Mouse (Mus musculus) midbrain, embryonic 11.5 days (tissue): ENCODE results near the gene Trap1a. TPM values are rescaled to one million over a fixed set of nuclear protein-coding genes. Genes with fewer than 3 reads are reported as not detected.

ENCODE experiments used
- polyA plus RNA-seq: library from polyadenylated mRNA; unstranded; fragments of >200 nt; fragmentation: Nextera tagmentation; extraction: Ambion mirVana; gene quantifications from 2 replicates; pipeline ENCODE4 v1.2.1, GENCODE M21; 2014

Trap1a gene
- polyA plus RNA-seq, 1 experiment from 2014 or later = not detected

Other genes with a start within 250 kb of the Trap1a start
- not detected in 2 replicates for gene Serpina7, start 248.4 kb upstream of the Trap1a start, polyA plus RNA-seq
- not detected in 2 replicates for gene 4930513O06Rik, start 247.4 kb upstream of the Trap1a start, polyA plus RNA-seq
- not detected in 2 replicates for gene 4933428M09Rik, start 154.5 kb upstream of the Trap1a start, polyA plus RNA-seq
- 16.8 and 20.0 TPM in 2 replicates for gene Mum1l1, start 123.6 kb upstream of the Trap1a start, polyA plus RNA-seq
- 3.8 and 4.2 TPM in 2 replicates for gene D330045A20Rik, start 146.7 kb downstream of the Trap1a start, polyA plus RNA-seq
- gene Rnf128, start 229.6 kb downstream of the Trap1a start, polyA plus RNA-seq = 1.2 TPM in 2 replicates